Mouse (Mus musculus): ENCODE data around the gene Cyp26b1. TPM values are rescaled to one million over a fixed set of nuclear protein-coding genes. Genes with fewer than 3 reads are reported as not detected.

Gene Cyp26b1
- polyA plus RNA-seq, 1 experiment: 2.4 TPM

- no peak overlapping the region for H3ac ChIP-seq (ENCODE audit: control insufficient read depth, insufficient read length)
- no peaks in the 10 kb centered on the region for H3K79me2 ChIP-seq (ENCODE audit: control insufficient read depth, insufficient read depth)
- H3K4me2 ChIP-seq (ENCODE audit: low read depth): no peak overlapping the region
- H3K27me3 ChIP-seq (ENCODE audit: control insufficient read depth, insufficient read depth, insufficient read length): peaks cover 11% of the 10 kb centered on the region
- TF ChIP-seq USF1 (IDR thresholded peaks at IDR 0.05; ENCODE audit: low read depth) (no peak), CEBPB (IDR thresholded peaks at IDR 0.05; ENCODE audit: insufficient read depth, poor library complexity, severe bottlenecking) (no peak), REST (IDR thresholded peaks at IDR 0.05; ENCODE audit: insufficient read depth, insufficient read length) (no peak), MYOD1 (IDR thresholded peaks at IDR 0.05; ENCODE audit: control insufficient read depth in 1 of 3, insufficient read length in 2 of 3, low read depth in 2 of 3) (no peak), MAX (IDR thresholded peaks at IDR 0.05; ENCODE audit: low read depth) (no peak), POLR2AphosphoS2 (IDR thresholded peaks at IDR 0.05; ENCODE audit: insufficient read length, low read depth) (no peak), TCF12 (IDR thresholded peaks at IDR 0.05; ENCODE audit: insufficient read depth, poor library complexity, severe bottlenecking) (no peak), SRF (IDR thresholded peaks at IDR 0.05; ENCODE audit: control insufficient read depth, insufficient read length, low read depth) (no peak), E2F4 (IDR thresholded peaks at IDR 0.05; ENCODE audit: insufficient read depth) (no peak), TCF3 (IDR thresholded peaks at IDR 0.05; ENCODE audit: insufficient read length, low read depth) (no peak), POLR2A (IDR thresholded peaks at IDR 0.05; ENCODE audit: insufficient read length, low read depth) (no peak), MYOG (IDR thresholded peaks at IDR 0.05; ENCODE audit: control insufficient read depth in 1 of 3, insufficient read depth in 1 of 3, insufficient read length in 2 of 3, low read depth in 2 of 3) (no peak)
- H3K36me3 ChIP-seq (ENCODE audit: control insufficient read depth, insufficient read depth): no peaks in the 10 kb centered on the region
- H3K4me3 ChIP-seq: no peak overlapping the region
These were observed 32.5 kb downstream of the Cyp26b1 start for GRCm38 (mm10) chr6:84561171-84561570.

- no peaks in the 10 kb centered on the region for H3K79me2 ChIP-seq (ENCODE audit: control insufficient read depth, insufficient read depth)
- TF ChIP-seq SRF (IDR thresholded peaks at IDR 0.05; ENCODE audit: control insufficient read depth, insufficient read length, low read depth) (no peak), TCF3 (IDR thresholded peaks at IDR 0.05; ENCODE audit: insufficient read length, low read depth) (no peak), TCF12 (IDR thresholded peaks at IDR 0.05; ENCODE audit: insufficient read depth, poor library complexity, severe bottlenecking) (no peak), POLR2A (IDR thresholded peaks at IDR 0.05; ENCODE audit: insufficient read length, low read depth) (no peak)
These were observed 43.8 kb downstream of the Cyp26b1 start for GRCm38 (mm10) chr6:84549852-84550437.

GRCm38 (mm10) chr6:84545428-84545827 is 48.3 kb downstream of the Cyp26b1 start:
- no peak overlapping the region for H3ac ChIP-seq (ENCODE audit: control insufficient read depth, insufficient read length)
- no peaks in the 10 kb centered on the region for H3K79me2 ChIP-seq (ENCODE audit: control insufficient read depth, insufficient read depth)
- no peaks in the 10 kb centered on the region for H3K36me3 ChIP-seq (ENCODE audit: control insufficient read depth, insufficient read depth)
- no peak overlapping the region for H3K4me3 ChIP-seq
- no peak overlapping the region for H3K4me2 ChIP-seq (ENCODE audit: low read depth)
- no peak for TF ChIP-seq CEBPB (IDR thresholded peaks at IDR 0.05; ENCODE audit: insufficient read depth, poor library complexity, severe bottlenecking)
- TF ChIP-seq MAX (IDR thresholded peaks at IDR 0.05; ENCODE audit: low read depth): no peak
- no peak for TF ChIP-seq TCF12 (IDR thresholded peaks at IDR 0.05; ENCODE audit: insufficient read depth, poor library complexity, severe bottlenecking)
- no peak for TF ChIP-seq POLR2A (IDR thresholded peaks at IDR 0.05; ENCODE audit: insufficient read length, low read depth)
- no peak for TF ChIP-seq USF1 (IDR thresholded peaks at IDR 0.05; ENCODE audit: low read depth)
- TF ChIP-seq MYOG (IDR thresholded peaks at IDR 0.05; ENCODE audit: control insufficient read depth in 1 of 3, insufficient read depth in 1 of 3, insufficient read length in 2 of 3, low read depth in 2 of 3): no peak
- TF ChIP-seq MYOD1 (IDR thresholded peaks at IDR 0.05; ENCODE audit: control insufficient read depth in 1 of 3, insufficient read length in 2 of 3, low read depth in 2 of 3): no peak
- TF ChIP-seq TCF3 (IDR thresholded peaks at IDR 0.05; ENCODE audit: insufficient read length, low read depth): no peak
- no peak for TF ChIP-seq E2F4 (IDR thresholded peaks at IDR 0.05; ENCODE audit: insufficient read depth)
- TF ChIP-seq REST (IDR thresholded peaks at IDR 0.05; ENCODE audit: insufficient read depth, insufficient read length): no peak
- no peak for TF ChIP-seq POLR2AphosphoS2 (IDR thresholded peaks at IDR 0.05; ENCODE audit: insufficient read length, low read depth)
- TF ChIP-seq SRF (IDR thresholded peaks at IDR 0.05; ENCODE audit: control insufficient read depth, insufficient read length, low read depth): no peak
- H3K27me3 ChIP-seq (ENCODE audit: control insufficient read depth, insufficient read depth, insufficient read length): peaks cover 1% of the 10 kb centered on the region

More at GRCm38 (mm10) chr6:84549852-84550437, 43.8 kb downstream of the Cyp26b1 start:
- Histone ChIP-seq H3K36me3 (ENCODE audit: control insufficient read depth, insufficient read depth) (no peaks in the 10 kb centered on the region), H3K27me3 (ENCODE audit: control insufficient read depth, insufficient read depth, insufficient read length) (peaks cover 16% of the 10 kb centered on the region), H3ac (ENCODE audit: control insufficient read depth, insufficient read length) (no peak overlapping the region), H3K4me3 (no peak overlapping the region), H3K4me2 (ENCODE audit: low read depth) (no peak overlapping the region)

GRCm38 (mm10) chr6:84544359-84544758 is 49.3 kb downstream of the Cyp26b1 start:
- no peaks in the 10 kb centered on the region for H3K36me3 ChIP-seq (ENCODE audit: control insufficient read depth, insufficient read depth)
- TF ChIP-seq TCF12 (IDR thresholded peaks at IDR 0.05; ENCODE audit: insufficient read depth, poor library complexity, severe bottlenecking) (no peak), MYOD1 (IDR thresholded peaks at IDR 0.05; ENCODE audit: control insufficient read depth in 1 of 3, insufficient read length in 2 of 3, low read depth in 2 of 3) (no peak), POLR2A (IDR thresholded peaks at IDR 0.05; ENCODE audit: insufficient read length, low read depth) (no peak), REST (IDR thresholded peaks at IDR 0.05; ENCODE audit: insufficient read depth, insufficient read length) (no peak), POLR2AphosphoS2 (IDR thresholded peaks at IDR 0.05; ENCODE audit: insufficient read length, low read depth) (no peak), TCF3 (IDR thresholded peaks at IDR 0.05; ENCODE audit: insufficient read length, low read depth) (no peak), USF1 (IDR thresholded peaks at IDR 0.05; ENCODE audit: low read depth) (no peak), MAX (IDR thresholded peaks at IDR 0.05; ENCODE audit: low read depth) (no peak), E2F4 (IDR thresholded peaks at IDR 0.05; ENCODE audit: insufficient read depth) (no peak), SRF (IDR thresholded peaks at IDR 0.05; ENCODE audit: control insufficient read depth, insufficient read length, low read depth) (no peak), MYOG (IDR thresholded peaks at IDR 0.05; ENCODE audit: control insufficient read depth in 1 of 3, insufficient read depth in 1 of 3, insufficient read length in 2 of 3, low read depth in 2 of 3) (no peak), CEBPB (IDR thresholded peaks at IDR 0.05; ENCODE audit: insufficient read depth, poor library complexity, severe bottlenecking) (no peak)
- H3K4me3 ChIP-seq: no peak overlapping the region
- no peak overlapping the region for H3K4me2 ChIP-seq (ENCODE audit: low read depth)
- no peaks in the 10 kb centered on the region for H3K79me2 ChIP-seq (ENCODE audit: control insufficient read depth, insufficient read depth)
- H3K27me3 ChIP-seq (ENCODE audit: control insufficient read depth, insufficient read depth, insufficient read length): peaks cover 7% of the 10 kb centered on the region
- H3ac ChIP-seq (ENCODE audit: control insufficient read depth, insufficient read length): no peak overlapping the region
